Mouse (Mus musculus) small intestine, adult 2 months (tissue): Measurements from ENCODE around the gene Zfp775.

Experiments
- CTCF ChIP-seq: fragments of 200-500 bp; IDR thresholded peaks from 2 replicates; pipeline ENCODE4 v1.5.1; 2012; ENCODE audit warnings: low read depth, mild to moderate bottlenecking, control low read depth, inconsistent platforms, low read length, moderate library complexity, mixed read lengths; ENCODE audit not compliant: insufficient replicate concordance, insufficient read length; ENCODE audit errors: extremely low read depth
- POLR2A ChIP-seq: fragments of 200-500 bp; IDR thresholded peaks from 2 replicates; pipeline ENCODE4 v1.6.1; 2012; ENCODE audit warnings: low read depth, mild to moderate bottlenecking, control low read depth, inconsistent platforms, low read length, moderate library complexity

DNA sequence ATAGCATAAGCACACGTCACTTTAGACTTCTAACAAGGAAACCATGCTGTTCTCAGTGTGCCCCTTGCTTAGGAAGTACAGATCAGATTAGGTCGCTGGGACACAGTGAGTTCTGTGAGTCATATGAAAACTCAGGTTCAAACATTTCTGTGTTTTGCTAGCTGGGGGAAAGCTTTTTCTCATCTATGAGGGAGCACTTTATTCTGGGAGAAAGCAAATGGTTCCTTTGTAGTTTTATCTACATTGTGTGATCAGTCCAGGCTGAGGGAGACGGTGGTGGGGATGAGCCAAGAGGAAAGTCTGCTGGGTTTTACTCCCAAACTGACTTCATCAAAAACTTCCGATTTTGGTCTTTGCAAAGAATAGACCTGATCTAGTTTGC, 44.4 kb downstream of the Zfp775 start:
- TF ChIP-seq CTCF (no peak), POLR2A (no peak)
